Mouse (Mus musculus) E14TG2a.4 (cell line): ENCODE measurements around the gene Ghitm.
"Not testable (repeated sequence)": the region's sequence is repeated elsewhere in the genome, so short reads cannot be mapped to it uniquely, and the experiment has no call there.

Source experiments
- H3K27me3 ChIP-seq: 2 replicates; pipeline ENCODE4 v1.6.1; 2014; ENCODE audit warnings: low read length, control low read depth; ENCODE audit not compliant: insufficient read depth
- H3K36me3 ChIP-seq: 2 replicates; pipeline ENCODE4 v1.6.1; 2014; ENCODE audit warnings: low read length, control low read depth; ENCODE audit not compliant: insufficient read depth
- H3K4me1 ChIP-seq: replicated peaks from 2 replicates; pipeline ENCODE4 v1.6.1; 2014; ENCODE audit warnings: low read depth, low read length, control low read depth
- H3K4me3 ChIP-seq: replicated peaks from 2 replicates; pipeline ENCODE4 v1.5.1; 2014; ENCODE audit warnings: mild to moderate bottlenecking, low read length
- H3K9me3 ChIP-seq: 2 replicates; pipeline ENCODE4 v1.6.1; 2014; ENCODE audit warnings: low read length, control low read depth
- CTCF ChIP-seq: conservative IDR thresholded peaks from 2 replicates; pipeline ENCODE4 v1.5.1; 2014; ENCODE audit warnings: low read length
- NANOG ChIP-seq: IDR thresholded peaks from 2 replicates; pipeline ENCODE4 v1.6.1; 2014; ENCODE audit warnings: borderline replicate concordance, low read length, mixed read lengths
- POU5F1 ChIP-seq: IDR thresholded peaks from 2 replicates; pipeline ENCODE4 v1.6.1; 2014; ENCODE audit warnings: low read length, borderline replicate concordance

Ghitm gene

GRCm38 (mm10) chr14:37135127-37135593, at the start of gene Ghitm:
Ghitm (minus strand) TSS chr14:37135272.
- Histone ChIP-seq H3K4me3 (peak within 1 kb of the TSS; percentile 96), H3K27me3 (no peaks in the 10 kb centered on the region), H3K4me1 (peaks cover 14% of the 10 kb centered on the region), H3K36me3 (peaks cover 34% of the 10 kb centered on the region), H3K9me3 (no peaks in the 10 kb centered on the region)
- TF ChIP-seq NANOG, result no peak
- TF ChIP-seq CTCF, result no peak
- TF ChIP-seq POU5F1, result no peak

- H3K9me3 ChIP-seq, result 0 out of 2 replicates have a peak, but pooled peaks cover under 1% of the 10 kb centered on the region
- H3K4me1 ChIP-seq, result no peaks in the 10 kb centered on the region
- no peaks in the 10 kb centered on the region for H3K36me3 ChIP-seq
- no peak for TF ChIP-seq CTCF
- no peak for TF ChIP-seq POU5F1
- no peak for TF ChIP-seq NANOG
- H3K27me3 ChIP-seq, result no peaks in the 10 kb centered on the region
- no peak overlapping the region for H3K4me3 ChIP-seq
Observed at GRCm38 (mm10) chr14:37184871-37185270, 49.8 kb upstream of the Ghitm start.

GRCm38 (mm10) chr14:37174484-37174883, 39.4 kb upstream of the Ghitm start:
- Histone ChIP-seq H3K27me3 (no peaks in the 10 kb centered on the region), H3K4me1 (no peaks in the 10 kb centered on the region)
- TF ChIP-seq POU5F1 (no peak), CTCF (peak; percentile 40), NANOG (no peak)

GRCm38 (mm10) chr14:37165266-37165926, 30.3 kb upstream of the Ghitm start:
- Histone ChIP-seq H3K36me3 (no peaks in the 10 kb centered on the region), H3K9me3 (no peaks in the 10 kb centered on the region), H3K4me1 (peaks cover 10% of the 10 kb centered on the region; the same call in 1 of the 2 replicates), H3K27me3 (no peaks in the 10 kb centered on the region), H3K4me3 (no peak overlapping the region)
- TF ChIP-seq POU5F1, result no peak
- TF ChIP-seq NANOG, result no peak
- TF ChIP-seq CTCF, result peak; percentile 20; the same call in 1 of the 2 replicates

More at GRCm38 (mm10) chr14:37174484-37174883, 39.4 kb upstream of the Ghitm start:
- no peaks in the 10 kb centered on the region for H3K36me3 ChIP-seq
- peaks cover 10% of the 10 kb centered on the region for H3K9me3 ChIP-seq
- H3K4me3 ChIP-seq, result no peak overlapping the region

- TF ChIP-seq POU5F1 (no peak), CTCF (no peak), NANOG (no peak)
- no peaks in the 10 kb centered on the region for H3K36me3 ChIP-seq
- H3K4me3 ChIP-seq, result no peak overlapping the region
- H3K9me3 ChIP-seq, result peaks cover 3% of the 10 kb centered on the region; the same call in 1 of the 2 replicates
- peaks cover 10% of the 10 kb centered on the region; the same call in 1 of the 2 replicates for H3K4me1 ChIP-seq
- no peaks in the 10 kb centered on the region for H3K27me3 ChIP-seq
Observed at GRCm38 (mm10) chr14:37164392-37165032, 29.4 kb upstream of the Ghitm start.

GRCm38 (mm10) chr14:37163277-37163956, 28.3 kb upstream of the Ghitm start:
- peaks cover 10% of the 10 kb centered on the region; the same call in 1 of the 2 replicates for H3K4me1 ChIP-seq
- no peak for TF ChIP-seq POU5F1
- TF ChIP-seq CTCF, result no peak
- TF ChIP-seq NANOG, result no peak
- H3K9me3 ChIP-seq, result peaks cover 3% of the 10 kb centered on the region; the same call in 1 of the 2 replicates
- no peak overlapping the region for H3K4me3 ChIP-seq
- H3K36me3 ChIP-seq, result no peaks in the 10 kb centered on the region
- H3K27me3 ChIP-seq, result no peaks in the 10 kb centered on the region

GRCm38 (mm10) chr14:37154391-37154790, 19.3 kb upstream of the Ghitm start:
- Histone ChIP-seq H3K9me3 (peaks cover 50% of the 10 kb centered on the region), H3K4me1 (no peaks in the 10 kb centered on the region), H3K27me3 (no peaks in the 10 kb centered on the region), H3K36me3 (no peaks in the 10 kb centered on the region), H3K4me3 (no peak overlapping the region)
- TF ChIP-seq CTCF (no peak), NANOG (no peak), POU5F1 (no peak)

GRCm38 (mm10) chr14:37139051-37139710, 4.1 kb upstream of the Ghitm start:
- H3K4me1 ChIP-seq, result no peaks in the 10 kb centered on the region
- peaks cover 2% of the 10 kb centered on the region; the same call in 1 of the 2 replicates for H3K9me3 ChIP-seq
- TF ChIP-seq POU5F1, result no peak
- no peak for TF ChIP-seq CTCF
- TF ChIP-seq NANOG, result no peak
- H3K36me3 ChIP-seq, result no peaks in the 10 kb centered on the region
- H3K27me3 ChIP-seq, result no peaks in the 10 kb centered on the region
- H3K4me3 ChIP-seq, result no peak overlapping the region

GRCm38 (mm10) chr14:37137596-37137995, 2.5 kb upstream of the Ghitm start:
- not testable (repeated sequence) for H3K36me3 ChIP-seq, H3K9me3 ChIP-seq, H3K4me3 ChIP-seq, H3K27me3 ChIP-seq
- H3K4me1 ChIP-seq, result peaks cover 14% of the 10 kb centered on the region
